Mouse (Mus musculus): ENCODE measurements around the gene Dap. TPM values are rescaled to one million over a fixed set of nuclear protein-coding genes. Genes with fewer than 3 reads are reported as not detected.
A peak's percentile ranks its signal among the peaks of the same experiment; 100 is the strongest.

Gene Dap
- 44.5 and 51.4 TPM in 2 replicates for polyA plus RNA-seq (2014; fragmentation: Nextera tagmentation; extraction: Ambion mirVana)

DNA sequence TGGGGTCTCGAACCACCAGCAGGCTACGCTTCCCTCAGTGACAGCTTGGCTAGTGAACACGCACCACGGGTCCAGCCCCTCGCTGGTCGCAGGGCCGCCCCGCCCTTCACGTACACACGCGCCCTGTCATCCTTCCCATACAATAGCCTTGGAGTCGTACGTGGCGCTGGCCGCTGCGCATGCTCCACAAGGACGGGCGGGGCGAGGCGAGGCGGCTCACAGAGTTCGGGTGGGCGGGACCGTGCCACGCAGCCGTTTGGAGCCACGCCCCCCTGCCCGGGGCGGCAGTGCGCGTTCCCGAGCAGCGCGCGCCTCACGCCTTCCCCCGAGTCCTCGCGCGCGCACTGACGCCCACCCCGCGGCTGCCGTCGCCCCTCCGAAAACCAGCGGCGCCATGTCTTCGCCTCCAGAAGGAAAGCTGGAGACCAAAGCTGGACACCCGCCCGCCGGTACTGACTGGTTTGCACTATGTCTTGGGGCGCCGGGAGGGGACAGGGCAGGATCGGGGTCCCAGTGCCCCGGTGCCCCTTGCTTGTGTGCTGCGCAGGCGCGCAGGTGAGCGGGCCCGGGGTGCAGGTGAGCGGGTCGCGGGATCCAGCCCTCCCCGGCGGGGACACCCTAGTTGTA lies at the start of gene Dap:
Gene Dap, plus strand, starts transcription at position 180 of the 627 bp plus-strand sequence.
- WGBS = under 1% methylated on average over 65 of the region's 67 CpGs
- peak; percentile 99 for DNase-seq (ENCODE audit: low spot score)
- Histone ChIP-seq H3K27ac (ENCODE audit: low read depth, low read length) (no peak within 1 kb of the TSS), H3K4me3 (ENCODE audit: low read depth, low read length) (peak within 1 kb of the TSS; percentile 61), H3K9me3 (ENCODE audit: control insufficient read depth, low read length) (no peaks in the 10 kb centered on the region), H3K27me3 (ENCODE audit: control insufficient read depth, insufficient read depth, low read length) (no peaks in the 10 kb centered on the region), H3K36me3 (ENCODE audit: control insufficient read depth, insufficient read depth, low read length) (no peaks in the 10 kb centered on the region), H3K9ac (ENCODE audit: low read length) (peak within 1 kb of the TSS; percentile 77), H3K4me1 (ENCODE audit: control insufficient read depth, insufficient read depth, low read length) (0 out of 2 replicates have a peak, but pooled peaks cover 3% of the 10 kb centered on the region), H3K4me2 (ENCODE audit: low read depth) (peak within 1 kb of the TSS; percentile 63)
- peak; percentile 98 for ATAC-seq (ENCODE audit: insufficient read depth, low FRiP score, low TSS enrichment)

DNA sequence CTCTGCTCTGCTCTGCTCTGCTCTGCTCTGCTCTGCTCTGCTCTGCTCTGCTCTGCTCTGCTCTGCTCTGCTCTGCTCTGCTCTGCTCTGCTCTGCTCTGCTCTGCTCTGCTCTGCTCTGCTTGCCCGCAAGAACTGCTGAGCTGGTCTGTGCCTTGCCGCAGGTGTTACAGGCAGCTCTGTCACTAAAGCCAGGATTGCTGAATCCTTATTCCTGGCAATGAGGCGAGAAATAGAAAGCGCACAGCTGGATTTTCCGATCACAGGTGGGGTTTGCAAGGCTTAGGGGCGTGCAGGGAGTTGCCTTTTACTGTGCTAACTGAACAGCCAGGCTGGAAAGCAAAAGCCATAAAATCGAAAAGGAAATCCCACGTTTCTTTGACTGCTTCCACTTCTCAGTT lies 47.5 kb upstream of the Dap start:
- WGBS = 40% methylated on average over 8 of the region's 8 CpGs
- Histone ChIP-seq H3K9me3 (ENCODE audit: control insufficient read depth, low read length) (no peaks in the 10 kb centered on the region), H3K4me3 (ENCODE audit: low read depth, low read length) (no peak overlapping the region), H3K4me1 (ENCODE audit: control insufficient read depth, insufficient read depth, low read length) (no peaks in the 10 kb centered on the region), H3K4me2 (ENCODE audit: low read depth) (no peak overlapping the region), H3K36me3 (ENCODE audit: control insufficient read depth, insufficient read depth, low read length) (no peaks in the 10 kb centered on the region), H3K9ac (ENCODE audit: low read length) (no peak overlapping the region), H3K27ac (ENCODE audit: low read depth, low read length) (no peak overlapping the region), H3K27me3 (ENCODE audit: control insufficient read depth, insufficient read depth, low read length) (no peaks in the 10 kb centered on the region)
- DNase-seq (ENCODE audit: low spot score) (no peak), ATAC-seq (ENCODE audit: insufficient read depth, low FRiP score, low TSS enrichment) (no peak)

DNA sequence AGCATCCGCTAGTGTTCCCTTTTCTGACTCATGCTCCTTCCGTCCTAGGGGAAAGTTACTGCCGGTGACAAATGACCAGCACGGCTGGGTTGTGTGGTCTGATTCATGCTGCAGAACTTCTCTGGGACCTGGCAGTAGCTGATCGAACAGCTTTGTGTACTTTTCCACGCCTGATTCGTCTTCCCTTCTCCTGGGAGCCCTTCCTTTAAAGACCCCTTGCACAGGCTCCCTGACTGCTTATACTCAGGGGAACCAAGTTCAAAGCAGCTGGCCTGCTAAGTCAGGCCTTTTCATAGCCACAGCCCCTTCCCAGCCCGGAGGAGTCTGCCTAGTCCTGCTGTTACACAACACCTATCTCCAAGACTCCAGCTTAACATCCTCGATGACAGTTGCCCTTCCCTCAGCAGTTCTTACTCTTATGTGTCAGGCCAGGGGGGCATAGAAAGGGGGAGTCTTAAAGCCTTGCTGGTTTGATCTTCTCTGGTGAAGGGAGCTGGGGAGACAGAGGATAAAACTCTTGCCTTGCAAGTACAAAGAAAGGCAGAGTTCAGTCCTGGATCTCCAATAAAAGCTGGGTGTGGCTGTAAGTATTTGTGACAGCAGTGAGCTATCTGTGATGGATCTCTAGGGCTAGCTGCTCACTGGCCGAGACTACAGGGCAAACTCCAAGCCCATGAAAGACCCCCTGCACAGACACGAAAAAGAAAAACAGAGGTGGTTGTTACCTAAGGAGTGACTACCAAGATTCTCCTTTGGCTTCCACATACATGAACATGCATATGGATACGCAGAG lies 39.3 kb upstream of the Dap start:
- DNase-seq (ENCODE audit: low spot score) (no peak), ATAC-seq (ENCODE audit: insufficient read depth, low FRiP score, low TSS enrichment) (no peak)
- H3K4me1 ChIP-seq (ENCODE audit: control insufficient read depth, insufficient read depth, low read length) = no peaks in the 10 kb centered on the region
- 54% methylated on average over 12 of the region's 12 CpGs for WGBS
- no peak overlapping the region for H3K4me2 ChIP-seq (ENCODE audit: low read depth)
- H3K4me3 ChIP-seq (ENCODE audit: low read depth, low read length) = no peak overlapping the region
- no peaks in the 10 kb centered on the region for H3K27me3 ChIP-seq (ENCODE audit: control insufficient read depth, insufficient read depth, low read length)
- no peak overlapping the region for H3K9ac ChIP-seq (ENCODE audit: low read length)
- no peaks in the 10 kb centered on the region for H3K9me3 ChIP-seq (ENCODE audit: control insufficient read depth, low read length)
- no peak overlapping the region for H3K27ac ChIP-seq (ENCODE audit: low read depth, low read length)
- H3K36me3 ChIP-seq (ENCODE audit: control insufficient read depth, insufficient read depth, low read length) = no peaks in the 10 kb centered on the region

DNA sequence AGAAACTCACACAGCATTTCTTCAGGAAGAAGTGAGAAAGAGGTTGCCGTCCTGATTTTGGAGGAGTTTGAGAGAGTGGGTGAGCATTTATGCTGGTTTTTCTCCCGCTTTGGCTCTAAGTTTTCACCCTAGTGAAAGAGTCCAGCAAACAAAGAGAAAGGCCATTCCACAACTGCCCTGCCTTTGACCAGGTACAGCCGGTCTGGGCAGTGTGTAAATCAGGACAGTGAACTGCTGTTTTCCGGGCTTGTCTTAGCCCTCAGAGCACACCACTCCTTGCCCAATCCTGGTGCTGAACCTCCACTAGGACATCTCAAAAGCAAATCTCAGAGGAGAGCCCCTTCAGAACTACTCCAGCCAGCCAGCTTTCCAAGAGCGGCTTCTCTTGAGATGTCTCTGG lies 38.6 kb upstream of the Dap start:
- ATAC-seq (ENCODE audit: insufficient read depth, low FRiP score, low TSS enrichment) (no peak), DNase-seq (ENCODE audit: low spot score) (no peak)
- Histone ChIP-seq H3K4me1 (ENCODE audit: control insufficient read depth, insufficient read depth, low read length) (no peaks in the 10 kb centered on the region), H3K27ac (ENCODE audit: low read depth, low read length) (no peak overlapping the region), H3K4me3 (ENCODE audit: low read depth, low read length) (no peak overlapping the region), H3K9ac (ENCODE audit: low read length) (no peak overlapping the region), H3K4me2 (ENCODE audit: low read depth) (no peak overlapping the region), H3K36me3 (ENCODE audit: control insufficient read depth, insufficient read depth, low read length) (no peaks in the 10 kb centered on the region), H3K27me3 (ENCODE audit: control insufficient read depth, insufficient read depth, low read length) (no peaks in the 10 kb centered on the region), H3K9me3 (ENCODE audit: control insufficient read depth, low read length) (no peaks in the 10 kb centered on the region)
- 82% methylated on average over 5 of the region's 5 CpGs for WGBS

DNA sequence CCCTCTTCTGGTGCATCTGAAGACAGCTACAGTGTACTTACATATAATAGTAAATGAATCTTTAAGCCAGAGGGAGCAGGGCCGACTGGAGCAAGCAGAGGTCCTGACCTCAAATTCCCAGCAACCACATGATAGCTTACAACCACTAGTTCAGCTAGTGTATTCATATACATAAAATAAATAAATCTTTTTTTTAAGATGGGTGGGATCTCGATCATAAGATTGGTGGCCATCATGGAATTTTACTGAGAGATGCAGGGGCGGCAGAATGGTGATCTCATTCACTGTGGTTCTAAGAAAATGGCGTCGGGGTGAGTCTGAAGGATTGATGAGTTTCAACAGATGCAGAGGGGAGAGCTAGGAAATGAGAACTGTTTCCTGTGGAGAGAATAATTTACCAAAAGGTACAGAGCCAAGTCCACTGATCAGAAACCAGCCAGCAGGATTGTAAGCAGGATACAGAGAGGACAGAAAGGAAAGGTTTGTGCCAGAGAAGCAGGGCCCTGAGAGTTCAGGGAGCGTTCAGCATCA lies 37.7 kb upstream of the Dap start:
- H3K27ac ChIP-seq (ENCODE audit: low read depth, low read length) = no peak overlapping the region
- no peak overlapping the region for H3K4me2 ChIP-seq (ENCODE audit: low read depth)
- no peak overlapping the region for H3K4me3 ChIP-seq (ENCODE audit: low read depth, low read length)
- H3K4me1 ChIP-seq (ENCODE audit: control insufficient read depth, insufficient read depth, low read length) = no peaks in the 10 kb centered on the region
- DNase-seq (ENCODE audit: low spot score) = no peak
- no peaks in the 10 kb centered on the region for H3K27me3 ChIP-seq (ENCODE audit: control insufficient read depth, insufficient read depth, low read length)
- no peak overlapping the region for H3K9ac ChIP-seq (ENCODE audit: low read length)
- H3K36me3 ChIP-seq (ENCODE audit: control insufficient read depth, insufficient read depth, low read length) = no peaks in the 10 kb centered on the region
- ATAC-seq (ENCODE audit: insufficient read depth, low FRiP score, low TSS enrichment) = no peak
- no peaks in the 10 kb centered on the region for H3K9me3 ChIP-seq (ENCODE audit: control insufficient read depth, low read length)
- WGBS = 85% methylated on average over 6 of the region's 6 CpGs

DNA sequence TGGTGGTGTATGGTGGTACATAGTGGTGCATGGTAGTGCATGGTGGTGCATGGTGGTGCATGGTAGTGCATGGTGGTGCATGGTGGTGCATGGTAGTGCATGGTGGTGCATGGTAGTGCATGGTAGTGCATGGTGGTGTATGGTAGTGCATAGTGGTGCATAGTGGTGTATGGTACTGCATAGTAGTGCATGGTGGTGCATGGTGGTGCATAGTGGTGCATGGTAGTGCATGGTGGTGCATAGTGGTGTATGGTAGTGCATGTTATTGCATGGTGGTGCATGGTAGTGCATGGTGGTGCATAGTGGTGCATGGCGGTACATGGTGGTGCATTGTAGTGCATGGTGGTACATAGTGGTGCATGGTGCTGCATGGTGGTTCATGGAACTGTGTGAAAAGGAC lies 31.6 kb upstream of the Dap start:
- Histone ChIP-seq H3K27ac (ENCODE audit: low read depth, low read length) (no peak overlapping the region), H3K27me3 (ENCODE audit: control insufficient read depth, insufficient read depth, low read length) (no peaks in the 10 kb centered on the region), H3K4me2 (ENCODE audit: low read depth) (no peak overlapping the region), H3K9me3 (ENCODE audit: control insufficient read depth, low read length) (no peaks in the 10 kb centered on the region), H3K9ac (ENCODE audit: low read length) (no peak overlapping the region), H3K36me3 (ENCODE audit: control insufficient read depth, insufficient read depth, low read length) (no peaks in the 10 kb centered on the region), H3K4me1 (ENCODE audit: control insufficient read depth, insufficient read depth, low read length) (no peaks in the 10 kb centered on the region), H3K4me3 (ENCODE audit: low read depth, low read length) (no peak overlapping the region)
- WGBS = 93% methylated on average over 1 of the region's 1 CpGs
- no peak for DNase-seq (ENCODE audit: low spot score)
- ATAC-seq (ENCODE audit: insufficient read depth, low FRiP score, low TSS enrichment) = no peak

DNA sequence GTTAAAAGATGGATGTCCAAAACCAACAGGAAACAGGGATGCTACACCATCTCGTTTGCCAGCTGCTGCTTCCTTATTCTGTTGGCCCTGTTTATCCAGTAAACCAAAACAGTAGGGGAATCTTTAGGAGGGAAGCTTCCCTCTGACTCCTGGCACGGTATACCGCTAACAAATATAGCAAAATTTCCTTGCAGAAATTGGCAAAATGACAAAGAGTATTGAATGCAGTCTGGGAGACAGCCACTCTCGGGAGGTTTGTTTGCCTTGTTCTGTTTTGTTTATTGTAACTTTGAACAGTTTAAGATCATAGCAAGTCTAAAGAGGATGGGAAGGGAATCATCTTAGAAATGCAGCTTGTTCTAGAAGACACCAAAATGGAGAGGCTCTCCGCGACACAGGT lies 28.3 kb upstream of the Dap start:
- Histone ChIP-seq H3K9ac (ENCODE audit: low read length) (no peak overlapping the region), H3K27me3 (ENCODE audit: control insufficient read depth, insufficient read depth, low read length) (no peaks in the 10 kb centered on the region), H3K36me3 (ENCODE audit: control insufficient read depth, insufficient read depth, low read length) (no peaks in the 10 kb centered on the region), H3K4me2 (ENCODE audit: low read depth) (no peak overlapping the region), H3K4me3 (ENCODE audit: low read depth, low read length) (no peak overlapping the region), H3K4me1 (ENCODE audit: control insufficient read depth, insufficient read depth, low read length) (no peaks in the 10 kb centered on the region), H3K9me3 (ENCODE audit: control insufficient read depth, low read length) (no peaks in the 10 kb centered on the region), H3K27ac (ENCODE audit: low read depth, low read length) (no peak overlapping the region)
- DNase-seq (ENCODE audit: low spot score) (no peak), ATAC-seq (ENCODE audit: insufficient read depth, low FRiP score, low TSS enrichment) (no peak)
- 87% methylated on average over 6 of the region's 6 CpGs for WGBS

DNA sequence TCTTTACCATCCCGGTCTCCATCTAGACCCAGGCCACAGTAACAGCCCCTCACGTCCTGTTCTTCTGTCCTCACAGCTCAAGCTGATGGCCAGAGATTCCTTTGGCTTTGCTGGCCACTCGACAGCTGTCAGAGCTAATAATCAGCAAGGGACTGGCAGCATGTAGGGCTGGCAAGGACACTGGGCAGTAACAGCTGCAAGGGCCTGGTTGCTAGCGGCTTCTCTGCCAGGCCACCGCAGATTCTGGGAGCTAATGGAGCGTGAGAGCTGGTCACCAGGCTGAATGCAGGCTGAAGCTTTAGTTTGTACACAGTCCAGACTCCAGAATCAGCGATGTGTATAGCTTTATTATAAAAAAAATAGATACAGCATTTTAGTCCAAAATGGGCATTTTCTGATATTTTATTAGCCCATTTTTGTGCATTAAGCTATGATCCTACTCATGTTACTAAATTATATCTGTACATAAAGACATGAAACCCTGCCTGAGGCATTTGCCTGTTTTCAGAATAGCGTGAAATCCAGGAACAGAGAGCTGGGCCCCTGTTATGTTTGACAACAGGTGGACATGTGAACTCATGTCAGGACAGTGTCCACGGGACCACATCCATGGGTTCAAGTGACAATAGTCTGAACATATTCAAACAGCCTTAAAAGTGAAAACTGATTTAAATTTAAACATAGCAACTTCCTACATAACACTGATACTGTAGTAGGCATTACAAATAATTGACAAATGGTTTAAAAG lies 16.6 kb upstream of the Dap start:
- Histone ChIP-seq H3K36me3 (ENCODE audit: control insufficient read depth, insufficient read depth, low read length) (no peaks in the 10 kb centered on the region), H3K4me3 (ENCODE audit: low read depth, low read length) (no peak overlapping the region), H3K4me1 (ENCODE audit: control insufficient read depth, insufficient read depth, low read length) (no peaks in the 10 kb centered on the region), H3K27me3 (ENCODE audit: control insufficient read depth, insufficient read depth, low read length) (no peaks in the 10 kb centered on the region), H3K9me3 (ENCODE audit: control insufficient read depth, low read length) (no peaks in the 10 kb centered on the region), H3K4me2 (ENCODE audit: low read depth) (no peak overlapping the region), H3K9ac (ENCODE audit: low read length) (no peak overlapping the region), H3K27ac (ENCODE audit: low read depth, low read length) (no peak overlapping the region)
- ATAC-seq (ENCODE audit: insufficient read depth, low FRiP score, low TSS enrichment) = no peak
- WGBS = 85% methylated on average over 9 of the region's 9 CpGs
- no peak for DNase-seq (ENCODE audit: low spot score)

Measured in neural tube, embryonic 11.5 days (tissue).